Mouse (Mus musculus): Measurements from ENCODE around the gene Phf20.

GRCm38 (mm10) chr2:156197129-156197911, 1.1 kb downstream of the Phf20 start:
- no peak for TF ChIP-seq POLR2A (IDR thresholded peaks at IDR 0.05; ENCODE audit: borderline replicate concordance, low read depth, low read length)
- no peak for TF ChIP-seq CTCF (IDR thresholded peaks at IDR 0.05; ENCODE audit: low read depth, low read length)

Data from bone marrow macrophage, adult 2 months (primary cell).